ENCODE assay signal across 22 mouse cellular contexts in genomic region chr11:117256840-117257239, GRCm38 (mm10). TPM values are rescaled to one million over a fixed set of nuclear protein-coding genes. Genes with fewer than 3 reads are reported as not detected.
DNase-seq lines count a peak whose midpoint lies in the region; TF ChIP-seq lines count a peak whose summit lies in the region.
"Had no signal": no experiment of that assay in that cellular context is flagged by ENCODE, and none has a peak within 500 bp of the region (broad histone marks: within the 10 kb centered on the region; RNA-seq: fewer than 3 reads in every experiment).

No protein-coding gene starts in this region.

- no peak for TF ChIP-seq CTCF in heart, adult 2 months (IDR thresholded peaks at IDR 0.05)
- no peak for TF ChIP-seq CTCF in embryonic fibroblast, embryonic 13.5 days (IDR thresholded peaks at IDR 0.05; ENCODE audit: borderline replicate concordance, insufficient read depth, low read length)

- H3K79me2 ChIP-seq in heart, adult 2 months (replicated peaks; ENCODE audit: control insufficient read depth, insufficient read depth, low read length), result no peaks in the 10 kb centered on the region
- peaks cover 64% of the 10 kb centered on the region for H3K79me2 ChIP-seq in myocyte (ENCODE audit: control insufficient read depth, insufficient read depth)

- TF ChIP-seq EP300 in heart, adult 2 months (IDR thresholded peaks at IDR 0.05; ENCODE audit: insufficient read depth, low read depth, low read length), result no peak

- DNase-seq in heart, adult 2 months, result no peak
- no peak for DNase-seq in heart, embryonic 10.5 days (ENCODE audit: low spot score)
- no peak for DNase-seq in thymus, postnatal 25 days
- no peak for DNase-seq in cerebellum, adult 9-10 months
- no peak for DNase-seq in thymus, postnatal 14 days
- DNase-seq: adrenal gland, adult 8-10 months; adrenal gland, postnatal 14 days; adrenal gland, postnatal 36 days; cerebellum, adult 11-12 months; cerebellum, adult 2 months; cerebellum, adult 9-11 months; cerebellum, postnatal 14 days; cerebellum, postnatal 36 days; embryo, embryonic 11 days; forebrain, postnatal 0 days had no signal

- H3K27ac ChIP-seq in heart, adult 2 months, result peak overlapping the region; percentile 40
- H3K27ac ChIP-seq in heart, embryonic 10.5 days, result no peak overlapping the region
- H3K27ac ChIP-seq in embryonic fibroblast, embryonic 13.5 days (ENCODE audit: insufficient read depth, low read length), result peak overlapping the region; percentile 42
- H3K27ac ChIP-seq: embryonic facial prominence, embryonic 13.5 days; embryonic facial prominence, embryonic 15.5 days; forebrain, embryonic 13.5 days; forebrain, embryonic 15.5 days had no signal

- H3K9ac ChIP-seq in heart, adult 2 months (ENCODE audit: low read depth, low read length), result no peak overlapping the region
- H3K9ac ChIP-seq: embryonic facial prominence, embryonic 13.5 days; embryonic facial prominence, embryonic 15.5 days; forebrain, embryonic 13.5 days; forebrain, embryonic 15.5 days; forebrain, postnatal 0 days had no signal

- no peaks in the 10 kb centered on the region for H3K36me3 ChIP-seq in heart, adult 2 months (ENCODE audit: control insufficient read depth, insufficient read depth, low read length)
- H3K36me3 ChIP-seq in heart, embryonic 10.5 days, result peaks cover 5% of the 10 kb centered on the region; the same call in 1 of the 2 replicates
- no peaks in the 10 kb centered on the region for H3K36me3 ChIP-seq in myocyte (ENCODE audit: control insufficient read depth, insufficient read depth)
- H3K36me3 ChIP-seq: embryonic facial prominence, embryonic 15.5 days; forebrain, embryonic 15.5 days had no signal

- peak overlapping the region; percentile 56 for H3K4me2 ChIP-seq in myocyte (ENCODE audit: low read depth)
- H3K4me2 ChIP-seq: embryonic facial prominence, embryonic 13.5 days; embryonic facial prominence, embryonic 15.5 days; forebrain, embryonic 13.5 days; forebrain, embryonic 15.5 days had no signal

- no peaks in the 10 kb centered on the region for H3K9me3 ChIP-seq in heart, embryonic 10.5 days
- H3K9me3 ChIP-seq: embryonic facial prominence, embryonic 13.5 days; embryonic facial prominence, embryonic 15.5 days; forebrain, embryonic 13.5 days; forebrain, embryonic 15.5 days had no signal

- intact Hi-C loops in heart, adult 2 months (cut with DNase I), result no loop called here

- no peaks in the 10 kb centered on the region for H3K27me3 ChIP-seq in heart, adult 2 months (ENCODE audit: control insufficient read depth, insufficient read depth, low read length)
- H3K27me3 ChIP-seq in heart, embryonic 10.5 days (ENCODE audit: insufficient read depth, poor library complexity, severe bottlenecking), result no peaks in the 10 kb centered on the region; the same call in 1 of the 2 replicates
- H3K27me3 ChIP-seq in myocyte (ENCODE audit: control insufficient read depth, insufficient read depth, insufficient read length), result no peaks in the 10 kb centered on the region
- H3K27me3 ChIP-seq: embryonic facial prominence, embryonic 13.5 days; embryonic facial prominence, embryonic 15.5 days; forebrain, embryonic 13.5 days; forebrain, embryonic 15.5 days; Patski had no signal

- peaks cover 7% of the 10 kb centered on the region for H3K4me1 ChIP-seq in heart, adult 2 months (ENCODE audit: control insufficient read depth, insufficient read depth, low read length)
- H3K4me1 ChIP-seq in heart, embryonic 10.5 days, result peaks cover 45% of the 10 kb centered on the region
- H3K4me1 ChIP-seq in embryonic fibroblast, embryonic 13.5 days (ENCODE audit: control insufficient read depth, insufficient read depth, low read length), result peaks cover 20% of the 10 kb centered on the region

- no peak for TF ChIP-seq POLR2A in heart, adult 2 months (IDR thresholded peaks at IDR 0.05; ENCODE audit: insufficient read depth, low read depth, low read length)
- TF ChIP-seq POLR2A in embryonic fibroblast, embryonic 13.5 days (IDR thresholded peaks at IDR 0.05; ENCODE audit: low read depth, low read length), result no peak
- no peak for TF ChIP-seq POLR2A in myocyte (IDR thresholded peaks at IDR 0.05; ENCODE audit: insufficient read length, low read depth)

- no peak overlapping the region for H3ac ChIP-seq in myocyte (ENCODE audit: control insufficient read depth, insufficient read length)

- H3K4me3 ChIP-seq in heart, adult 2 months, result no peak overlapping the region
- H3K4me3 ChIP-seq in heart, embryonic 10.5 days, result no peak overlapping the region
- H3K4me3 ChIP-seq in embryonic fibroblast, embryonic 13.5 days (ENCODE audit: insufficient read depth, low read length), result no peak overlapping the region
- H3K4me3 ChIP-seq in myocyte, result no peak overlapping the region
- H3K4me3 ChIP-seq: embryonic facial prominence, embryonic 13.5 days; embryonic facial prominence, embryonic 15.5 days; forebrain, embryonic 13.5 days; forebrain, embryonic 15.5 days had no signal

- WGBS in heart, adult 2 months, result 97% methylated on average over 6 of the region's 6 CpGs
- 89% methylated on average over 6 of the region's 6 CpGs for WGBS in heart, embryonic 10.5 days

TF ChIP-seq in myocyte, 11 proteins besides CTCF, POLR2A, EP300 and RAD21:
- TF ChIP-seq MYOG (IDR thresholded peaks at IDR 0.05; ENCODE audit: control insufficient read depth in 1 of 3, insufficient read depth in 1 of 3, insufficient read length in 2 of 3, low read depth in 2 of 3) (no peak), USF1 (IDR thresholded peaks at IDR 0.05; ENCODE audit: low read depth) (no peak), TCF3 (IDR thresholded peaks at IDR 0.05; ENCODE audit: insufficient read length, low read depth) (no peak), SRF (IDR thresholded peaks at IDR 0.05; ENCODE audit: control insufficient read depth, insufficient read length, low read depth) (no peak)

RNA-seq across cellular contexts. Expression of gene Sept9, which starts 57.4 kb away (rescaled TPM):
- total RNA-seq in heart, adult 2 months (2021), result 10 to 100 TPM; 28.2 to 31.9 TPM
- polyA plus RNA-seq in heart, adult 2 months (2012; rRNA removed), result 15.9 and 17.4 TPM in 2 replicates
- 148 and 164 TPM in 2 replicates for polyA plus RNA-seq in heart, embryonic 10.5 days (2016; fragmentation: Nextera tagmentation; extraction: Ambion mirVana)
- 198 and 206 TPM in 2 replicates for polyA plus RNA-seq in embryonic fibroblast, embryonic 13.5 days (2011; ENCODE audit: insufficient read length, low read depth, missing spikeins)
- polyA plus RNA-seq in myocyte (2012; fragmentation: generic; extraction: Trizol), result 253 TPM
